Comparison of ENCODE assay signal across 20 mouse cellular contexts in genomic region chr9:47891721-47892120, GRCm38 (mm10).
A peak's percentile ranks its signal among the peaks of the same experiment; 100 is the strongest.
DNase-seq lines count a peak whose midpoint lies in the region; ATAC-seq and TF ChIP-seq lines count a peak whose summit lies in the region.
"Had no signal": no experiment of that assay in that cellular context is flagged by ENCODE, and none has a peak within 500 bp of the region (broad histone marks: within the 10 kb centered on the region; RNA-seq: fewer than 3 reads in every experiment).

No protein-coding gene starts in this region.

- ATAC-seq in megakaryocyte-erythroid progenitor cell, adult 5-6 weeks (replicated peaks; ENCODE audit: low FRiP score, low TSS enrichment, poor library complexity, severe bottlenecking) = no peak
- ATAC-seq: inflammation-experienced regulatory T-cells, adult 6 months had no signal

- in situ Hi-C loops in ES-E14 (cut with MboI; ENCODE audit: low sequenced_read_pairs in 2 of 2, unreplicated experiment in 2 of 2) = no loop called here

- no peak overlapping the region for H3K9ac ChIP-seq in ES-E14 (ENCODE audit: insufficient read depth, low read depth, low read length, poor library complexity, severe bottlenecking)
- H3K9ac ChIP-seq: embryonic facial prominence, embryonic 12.5 days; hindbrain, embryonic 12.5 days; limb, embryonic 15.5 days had no signal

- H3K36me3 ChIP-seq in ES-E14 (ENCODE audit: control insufficient read depth, insufficient read depth, low read length, poor library complexity, severe bottlenecking) = no peaks in the 10 kb centered on the region
- H3K36me3 ChIP-seq: embryonic facial prominence, embryonic 12.5 days; hindbrain, embryonic 12.5 days; limb, embryonic 15.5 days had no signal

- no peak overlapping the region for H3K27ac ChIP-seq in layer of hippocampus, adult 2 months
- no peak overlapping the region for H3K27ac ChIP-seq in ES-E14 (ENCODE audit: insufficient read depth, low read depth, low read length, poor library complexity, severe bottlenecking)
- H3K27ac ChIP-seq: embryonic facial prominence, embryonic 12.5 days; hindbrain, embryonic 12.5 days; kidney, postnatal 0 days; limb, embryonic 15.5 days; macrophage had no signal

- no peak for DNase-seq in layer of hippocampus, adult 2 months (ENCODE audit: low spot score in 2 of 2)
- DNase-seq in layer of hippocampus, postnatal 25 days (ENCODE audit: extremely low spot score in 1 of 2, low spot score in 1 of 2) = no peak
- DNase-seq in ES-E14 (ENCODE audit: low read depth, low spot score) = peak; percentile 29
- DNase-seq in thymus, adult 18-20 months = peak; percentile 10 to 28
- peak; percentile 64 to 75 for DNase-seq in thymus, postnatal 36 days
- DNase-seq in adipocyte (ENCODE audit: low spot score) = no peak
- DNase-seq in adrenal gland, adult (ENCODE audit: inconsistent age in 2 of 2, low spot score in 1 of 2) = no peak
- DNase-seq: cerebellum, adult 11-12 months; cerebellum, postnatal 25 days; gastrocnemius, postnatal 36 days; kidney, adult 18-20 months; left cerebral cortex, postnatal 4 days; right cerebral cortex, postnatal 14 days had no signal

- TF ChIP-seq CTCF in layer of hippocampus, adult 2 months (conservative IDR thresholded peaks at IDR 0.05) = peak; percentile 15; the same call in 1 of the 2 replicates

- no peaks in the 10 kb centered on the region for H3K9me3 ChIP-seq in ES-E14 (ENCODE audit: control insufficient read depth, insufficient read depth, low read depth, low read length)
- H3K9me3 ChIP-seq: embryonic facial prominence, embryonic 12.5 days; hindbrain, embryonic 12.5 days; limb, embryonic 15.5 days had no signal

- H3K4me1 ChIP-seq in ES-E14 (ENCODE audit: control insufficient read depth in 2 of 2, insufficient read depth in 2 of 2, low read length in 2 of 2, poor library complexity in 1 of 2) = no peaks in the 10 kb centered on the region

- H3K4me3 ChIP-seq in layer of hippocampus, adult 2 months = no peak overlapping the region
- H3K4me3 ChIP-seq in ES-E14 (ENCODE audit: insufficient read depth in 1 of 2, low read depth in 1 of 2, low read length in 2 of 2, poor library complexity in 1 of 2, severe bottlenecking in 1 of 2) = no peak overlapping the region
- H3K4me3 ChIP-seq: embryonic facial prominence, embryonic 12.5 days; hindbrain, embryonic 12.5 days; limb, embryonic 15.5 days had no signal

TF ChIP-seq in ES-E14, 5 proteins besides CTCF, POLR2A, EP300 and RAD21:
- no peak for TF ChIP-seq ZC3H11A (IDR thresholded peaks at IDR 0.05; ENCODE audit: borderline replicate concordance, low read depth, low read length)
- TF ChIP-seq HCFC1 (IDR thresholded peaks at IDR 0.05; ENCODE audit: borderline replicate concordance, insufficient read depth, low read length) = no peak
- no peak for TF ChIP-seq MAFK (IDR thresholded peaks at IDR 0.05; ENCODE audit: insufficient read depth, low read depth, low read length)
- TF ChIP-seq ZNF384 (IDR thresholded peaks at IDR 0.05; ENCODE audit: low read depth, low read length) = no peak
- TF ChIP-seq CHD2 (IDR thresholded peaks at IDR 0.05; ENCODE audit: low read depth, low read length) = no peak

Comparison
In these comparisons a context has a peak if more than half of its experiments do, and no peak if none do; other contexts are left out.
1. DNase-seq: peak in ES-E14 (single experiment), thymus, adult 18-20 months (2 of 2) and thymus, postnatal 36 days (2 of 2); none in layer of hippocampus, adult 2 months (0 of 2), layer of hippocampus, postnatal 25 days (0 of 2), adipocyte (single experiment) and adrenal gland, adult (0 of 2).